Mouse (Mus musculus): ENCODE results near the gene Gsg1l. TPM values are rescaled to one million over a fixed set of nuclear protein-coding genes. Genes with fewer than 3 reads are reported as not detected.

The Gsg1l gene
- polyA plus RNA-seq, 1 experiment from 2014 or later: 6.4 TPM

GRCm38 (mm10) chr7:125873971-125874495 lies 208.2 kb downstream of the Gsg1l start:
- Histone ChIP-seq H3K27ac (ENCODE audit: low read depth, low read length) (no peak overlapping the region), H3K4me3 (ENCODE audit: low read depth, low read length) (no peak overlapping the region), H3K27me3 (ENCODE audit: control insufficient read depth, insufficient read depth, low read length) (no peaks in the 10 kb centered on the region), H3K4me1 (ENCODE audit: control insufficient read depth, insufficient read depth, low read length) (peaks cover 27% of the 10 kb centered on the region), H3K9me3 (replicated peaks; ENCODE audit: control insufficient read depth, low read length) (no peaks in the 10 kb centered on the region), H3K36me3 (ENCODE audit: control insufficient read depth, insufficient read depth, low read length) (no peaks in the 10 kb centered on the region), H3K4me2 (no peak overlapping the region), H3K9ac (ENCODE audit: low read depth, low read length) (no peak overlapping the region)
- WGBS (ENCODE audit: insufficient replicate concordance): 81% methylated on average over 6 of the region's 6 CpGs
- no peak for ATAC-seq (replicated peaks; ENCODE audit: insufficient number of reproducible peaks, low FRiP score, low TSS enrichment)

- Histone ChIP-seq H3K27me3 (ENCODE audit: control insufficient read depth, insufficient read depth, low read length) (no peaks in the 10 kb centered on the region), H3K9ac (ENCODE audit: low read depth, low read length) (no peak overlapping the region), H3K27ac (ENCODE audit: low read depth, low read length) (no peak overlapping the region), H3K36me3 (ENCODE audit: control insufficient read depth, insufficient read depth, low read length) (peaks cover 3% of the 10 kb centered on the region; the same call in 1 of the 2 replicates), H3K4me2 (no peak overlapping the region), H3K4me3 (ENCODE audit: low read depth, low read length) (no peak overlapping the region), H3K9me3 (replicated peaks; ENCODE audit: control insufficient read depth, low read length) (no peaks in the 10 kb centered on the region), H3K4me1 (ENCODE audit: control insufficient read depth, insufficient read depth, low read length) (peaks cover 22% of the 10 kb centered on the region)
- 64% methylated on average over 3 of the region's 3 CpGs for WGBS (ENCODE audit: insufficient replicate concordance)
- ATAC-seq (replicated peaks; ENCODE audit: insufficient number of reproducible peaks, low FRiP score, low TSS enrichment): no peak
These were observed 209.3 kb downstream of the Gsg1l start for GRCm38 (mm10) chr7:125872874-125873273.

GRCm38 (mm10) chr7:125872202-125872580 lies 210.0 kb downstream of the Gsg1l start:
- no peaks in the 10 kb centered on the region for H3K9me3 ChIP-seq (replicated peaks; ENCODE audit: control insufficient read depth, low read length)
- no peak overlapping the region for H3K27ac ChIP-seq (ENCODE audit: low read depth, low read length)
- H3K9ac ChIP-seq (ENCODE audit: low read depth, low read length): no peak overlapping the region
- no peak for ATAC-seq (replicated peaks; ENCODE audit: insufficient number of reproducible peaks, low FRiP score, low TSS enrichment)
- no peak overlapping the region for H3K4me3 ChIP-seq (ENCODE audit: low read depth, low read length)
- peaks cover 21% of the 10 kb centered on the region for H3K4me1 ChIP-seq (ENCODE audit: control insufficient read depth, insufficient read depth, low read length)
- peaks cover 3% of the 10 kb centered on the region; the same call in 1 of the 2 replicates for H3K36me3 ChIP-seq (ENCODE audit: control insufficient read depth, insufficient read depth, low read length)
- H3K4me2 ChIP-seq: no peak overlapping the region
- 66% methylated on average over 6 of the region's 6 CpGs for WGBS (ENCODE audit: insufficient replicate concordance)
- no peaks in the 10 kb centered on the region for H3K27me3 ChIP-seq (ENCODE audit: control insufficient read depth, insufficient read depth, low read length)

GRCm38 (mm10) chr7:125871404-125872201 lies 210.6 kb downstream of the Gsg1l start:
- 30% methylated on average over 12 of the region's 12 CpGs for WGBS (ENCODE audit: insufficient replicate concordance)
- H3K4me3 ChIP-seq (ENCODE audit: low read depth, low read length): no peak overlapping the region
- peak overlapping the region; percentile 54; the same call in 1 of the 2 replicates for H3K27ac ChIP-seq (ENCODE audit: low read depth, low read length)
- H3K36me3 ChIP-seq (ENCODE audit: control insufficient read depth, insufficient read depth, low read length): peaks cover 3% of the 10 kb centered on the region; the same call in 1 of the 2 replicates
- H3K4me1 ChIP-seq (ENCODE audit: control insufficient read depth, insufficient read depth, low read length): peaks cover 21% of the 10 kb centered on the region
- no peak overlapping the region for H3K4me2 ChIP-seq
- peak overlapping the region; percentile 49; the same call in 1 of the 2 replicates for H3K9ac ChIP-seq (ENCODE audit: low read depth, low read length)
- no peaks in the 10 kb centered on the region for H3K27me3 ChIP-seq (ENCODE audit: control insufficient read depth, insufficient read depth, low read length)
- ATAC-seq (replicated peaks; ENCODE audit: insufficient number of reproducible peaks, low FRiP score, low TSS enrichment): no peak
- H3K9me3 ChIP-seq (replicated peaks; ENCODE audit: control insufficient read depth, low read length): no peaks in the 10 kb centered on the region

- WGBS (ENCODE audit: insufficient replicate concordance): 88% methylated on average over 3 of the region's 3 CpGs
These were observed 213.6 kb downstream of the Gsg1l start for GRCm38 (mm10) chr7:125868570-125868969.

GRCm38 (mm10) chr7:125865234-125865633 lies 217.0 kb downstream of the Gsg1l start:
- H3K9me3 ChIP-seq (replicated peaks; ENCODE audit: control insufficient read depth, low read length): no peaks in the 10 kb centered on the region
- H3K4me3 ChIP-seq (ENCODE audit: low read depth, low read length): no peak overlapping the region
- ATAC-seq (replicated peaks; ENCODE audit: insufficient number of reproducible peaks, low FRiP score, low TSS enrichment): no peak
- H3K27me3 ChIP-seq (ENCODE audit: control insufficient read depth, insufficient read depth, low read length): no peaks in the 10 kb centered on the region
- no peak overlapping the region for H3K27ac ChIP-seq (ENCODE audit: low read depth, low read length)
- H3K4me2 ChIP-seq: no peak overlapping the region
- WGBS (ENCODE audit: insufficient replicate concordance): 61% methylated on average over 11 of the region's 11 CpGs
- no peak overlapping the region for H3K9ac ChIP-seq (ENCODE audit: low read depth, low read length)
- peaks cover 3% of the 10 kb centered on the region; the same call in 1 of the 2 replicates for H3K36me3 ChIP-seq (ENCODE audit: control insufficient read depth, insufficient read depth, low read length)
- H3K4me1 ChIP-seq (ENCODE audit: control insufficient read depth, insufficient read depth, low read length): peaks cover 20% of the 10 kb centered on the region

More at GRCm38 (mm10) chr7:125868570-125868969, 213.6 kb downstream of the Gsg1l start:
- Histone ChIP-seq H3K36me3 (ENCODE audit: control insufficient read depth, insufficient read depth, low read length) (peaks cover 3% of the 10 kb centered on the region; the same call in 1 of the 2 replicates), H3K4me2 (no peak overlapping the region), H3K9ac (ENCODE audit: low read depth, low read length) (no peak overlapping the region), H3K4me3 (ENCODE audit: low read depth, low read length) (no peak overlapping the region), H3K27ac (ENCODE audit: low read depth, low read length) (no peak overlapping the region), H3K9me3 (replicated peaks; ENCODE audit: control insufficient read depth, low read length) (no peaks in the 10 kb centered on the region), H3K27me3 (ENCODE audit: control insufficient read depth, insufficient read depth, low read length) (no peaks in the 10 kb centered on the region), H3K4me1 (ENCODE audit: control insufficient read depth, insufficient read depth, low read length) (peaks cover 20% of the 10 kb centered on the region)
- ATAC-seq (replicated peaks; ENCODE audit: insufficient number of reproducible peaks, low FRiP score, low TSS enrichment): no peak

- Histone ChIP-seq H3K36me3 (ENCODE audit: control insufficient read depth, insufficient read depth, low read length) (peaks cover 3% of the 10 kb centered on the region; the same call in 1 of the 2 replicates), H3K27ac (ENCODE audit: low read depth, low read length) (no peak overlapping the region), H3K4me3 (ENCODE audit: low read depth, low read length) (no peak overlapping the region), H3K4me2 (no peak overlapping the region), H3K9ac (ENCODE audit: low read depth, low read length) (no peak overlapping the region), H3K9me3 (replicated peaks; ENCODE audit: control insufficient read depth, low read length) (no peaks in the 10 kb centered on the region), H3K4me1 (ENCODE audit: control insufficient read depth, insufficient read depth, low read length) (peaks cover 30% of the 10 kb centered on the region), H3K27me3 (ENCODE audit: control insufficient read depth, insufficient read depth, low read length) (no peaks in the 10 kb centered on the region)
- 51% methylated on average over 1 of the region's 1 CpGs for WGBS (ENCODE audit: insufficient replicate concordance)
- no peak for ATAC-seq (replicated peaks; ENCODE audit: insufficient number of reproducible peaks, low FRiP score, low TSS enrichment)
These were observed 218.2 kb downstream of the Gsg1l start for GRCm38 (mm10) chr7:125864026-125864425.

- WGBS (ENCODE audit: insufficient replicate concordance): 77% methylated on average over 9 of the region's 9 CpGs
- Histone ChIP-seq H3K36me3 (ENCODE audit: control insufficient read depth, insufficient read depth, low read length) (no peaks in the 10 kb centered on the region), H3K4me3 (ENCODE audit: low read depth, low read length) (no peak overlapping the region), H3K27me3 (ENCODE audit: control insufficient read depth, insufficient read depth, low read length) (no peaks in the 10 kb centered on the region), H3K4me2 (no peak overlapping the region), H3K27ac (ENCODE audit: low read depth, low read length) (peak overlapping the region; percentile 63), H3K9ac (ENCODE audit: low read depth, low read length) (no peak overlapping the region), H3K4me1 (ENCODE audit: control insufficient read depth, insufficient read depth, low read length) (peaks cover 28% of the 10 kb centered on the region), H3K9me3 (replicated peaks; ENCODE audit: control insufficient read depth, low read length) (no peaks in the 10 kb centered on the region)
- no peak for ATAC-seq (replicated peaks; ENCODE audit: insufficient number of reproducible peaks, low FRiP score, low TSS enrichment)
These were observed 221.8 kb downstream of the Gsg1l start for GRCm38 (mm10) chr7:125860421-125860820.

All from heart, embryonic 11.5 days (tissue).